Mouse (Mus musculus): ENCODE data around the gene Rab25.

Gene Rab25

DNA sequence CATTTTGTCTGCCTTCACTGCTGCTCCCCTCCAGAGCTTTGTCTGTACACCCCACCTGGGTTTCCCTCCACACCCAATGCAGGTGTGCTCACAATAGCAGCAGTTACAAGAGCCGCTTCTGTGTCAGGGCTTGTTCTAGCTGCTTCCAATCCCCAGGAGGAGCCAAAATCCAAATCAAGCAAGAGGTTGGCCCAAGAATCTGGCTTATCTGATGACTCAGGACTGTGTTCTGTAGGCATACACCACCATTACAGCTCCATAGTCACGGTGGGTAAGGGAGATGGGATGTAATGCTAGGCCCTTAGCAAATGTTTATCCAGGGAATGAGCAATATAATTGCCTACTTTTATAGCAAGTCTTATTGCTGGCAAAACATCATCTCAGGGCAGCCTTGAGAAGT, 31.7 kb downstream of the Rab25 start:
- Histone ChIP-seq H3K4me1 (replicated peaks; ENCODE audit: low read depth, low read length) (peaks cover 66% of the 10 kb centered on the region), H3K9me3 (ENCODE audit: low read length) (no peaks in the 10 kb centered on the region), H3K27me3 (ENCODE audit: insufficient read depth, low read length) (0 out of 2 replicates have a peak, but pooled peaks cover 8% of the 10 kb centered on the region), H3K36me3 (ENCODE audit: insufficient read depth, low read length) (no peaks in the 10 kb centered on the region), H3K4me3 (replicated peaks; ENCODE audit: low read length) (no peak overlapping the region)
- TF ChIP-seq POU5F1 (IDR thresholded peaks at IDR 0.05; ENCODE audit: borderline replicate concordance, low read length) (no peak), NANOG (IDR thresholded peaks at IDR 0.05; ENCODE audit: borderline replicate concordance, low read length) (no peak), CTCF (conservative IDR thresholded peaks at IDR 0.05; ENCODE audit: low read length) (no peak)

DNA sequence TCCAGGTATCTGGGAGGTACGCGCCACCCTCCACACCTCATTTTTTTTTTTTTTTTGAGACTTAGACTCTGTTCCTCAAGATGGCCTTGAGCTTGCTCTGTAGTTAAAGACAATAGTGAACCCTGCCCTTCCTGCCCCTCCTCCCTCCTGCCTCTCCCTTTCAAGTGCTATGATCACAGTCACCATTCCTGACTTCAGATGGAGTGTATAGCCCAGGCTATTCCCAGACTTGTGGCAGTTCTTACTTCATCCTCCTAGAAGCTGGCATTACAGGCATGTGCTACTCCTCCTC, 33.1 kb downstream of the Rab25 start:
- no peaks in the 10 kb centered on the region for H3K9me3 ChIP-seq (ENCODE audit: low read length)
- peaks cover 73% of the 10 kb centered on the region for H3K4me1 ChIP-seq (replicated peaks; ENCODE audit: low read depth, low read length)
- TF ChIP-seq NANOG (IDR thresholded peaks at IDR 0.05; ENCODE audit: borderline replicate concordance, low read length) (no peak), CTCF (conservative IDR thresholded peaks at IDR 0.05; ENCODE audit: low read length) (no peak), POU5F1 (IDR thresholded peaks at IDR 0.05; ENCODE audit: borderline replicate concordance, low read length) (no peak)
- H3K4me3 ChIP-seq (replicated peaks; ENCODE audit: low read length) = no peak overlapping the region
- no peaks in the 10 kb centered on the region for H3K36me3 ChIP-seq (ENCODE audit: insufficient read depth, low read length)
- 0 out of 2 replicates have a peak, but pooled peaks cover 8% of the 10 kb centered on the region for H3K27me3 ChIP-seq (ENCODE audit: insufficient read depth, low read length)

DNA sequence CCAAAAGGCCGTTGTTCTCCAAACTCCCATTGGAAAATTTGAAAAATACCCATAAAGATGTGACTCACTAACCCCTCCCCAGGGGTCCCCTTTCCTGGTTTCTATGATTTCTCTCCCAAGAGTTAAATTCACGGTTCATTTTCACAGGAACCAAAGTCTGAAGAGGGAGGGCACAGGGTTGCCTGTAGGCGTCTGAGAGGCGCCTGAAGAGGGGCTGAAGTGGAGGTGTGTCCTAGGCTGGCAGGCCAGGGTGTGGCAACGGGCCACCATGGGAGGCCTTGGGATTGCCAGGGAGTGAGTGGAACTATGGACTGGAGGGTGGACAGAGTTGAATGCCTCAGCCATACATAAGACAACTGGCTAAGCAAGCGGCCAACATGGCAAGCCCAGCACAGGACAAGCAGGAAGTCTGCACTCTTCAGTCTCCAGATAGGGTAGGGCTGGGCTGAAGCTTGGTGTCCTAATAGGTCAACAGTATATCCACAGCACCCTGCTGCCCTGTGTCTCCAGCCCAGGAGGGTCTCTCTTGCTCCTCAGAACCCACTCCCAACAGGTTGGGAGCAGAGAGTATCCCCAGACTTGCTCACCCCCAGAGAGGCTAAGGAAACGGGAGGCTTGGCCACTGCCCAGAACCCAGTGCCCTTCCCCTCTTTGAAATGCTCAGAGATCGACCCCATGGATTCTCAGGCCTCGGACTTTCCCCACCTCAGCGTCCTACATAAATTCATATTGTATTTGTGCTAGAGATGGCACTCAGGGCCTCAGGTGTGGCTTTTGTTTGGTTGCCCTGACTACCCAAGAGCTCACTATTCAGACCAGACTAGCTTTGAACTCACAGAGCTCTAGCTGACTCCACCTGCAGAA, 33.6 kb downstream of the Rab25 start:
- Histone ChIP-seq H3K27me3 (ENCODE audit: insufficient read depth, low read length) (0 out of 2 replicates have a peak, but pooled peaks cover 8% of the 10 kb centered on the region), H3K4me1 (replicated peaks; ENCODE audit: low read depth, low read length) (peaks cover 69% of the 10 kb centered on the region), H3K36me3 (ENCODE audit: insufficient read depth, low read length) (no peaks in the 10 kb centered on the region), H3K4me3 (replicated peaks; ENCODE audit: low read length) (peak overlapping the region; percentile 24), H3K9me3 (ENCODE audit: low read length) (no peaks in the 10 kb centered on the region)
- TF ChIP-seq CTCF (conservative IDR thresholded peaks at IDR 0.05; ENCODE audit: low read length) (no peak), NANOG (IDR thresholded peaks at IDR 0.05; ENCODE audit: borderline replicate concordance, low read length) (no peak), POU5F1 (IDR thresholded peaks at IDR 0.05; ENCODE audit: borderline replicate concordance, low read length) (no peak)

DNA sequence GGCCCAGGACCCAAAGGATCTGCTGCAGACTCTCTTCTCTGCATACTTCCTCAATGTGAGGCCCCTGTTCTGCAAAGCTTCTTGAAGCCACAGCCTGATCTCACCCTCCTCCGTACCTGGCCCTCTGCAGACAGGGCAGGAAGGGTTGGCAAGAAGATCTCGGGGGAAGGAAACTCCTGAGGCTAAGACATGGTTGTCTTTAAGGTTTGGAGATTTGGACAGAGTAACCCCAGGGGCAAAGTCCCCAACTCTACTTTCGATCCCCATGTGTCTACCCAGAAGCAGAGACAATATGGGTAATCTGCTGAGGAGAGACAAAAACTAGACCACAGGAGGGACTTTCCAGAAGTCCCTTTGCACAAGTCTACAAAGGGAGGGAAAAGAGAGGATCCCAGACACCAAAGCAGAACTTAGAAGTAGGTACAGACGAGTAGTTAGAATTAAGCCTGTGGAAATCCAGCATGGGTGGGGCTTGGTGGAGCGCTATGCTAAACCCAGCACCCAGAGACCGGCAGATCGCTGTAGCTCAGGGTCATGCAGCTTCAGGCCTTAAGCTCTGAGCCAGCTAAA, 34.5 kb downstream of the Rab25 start:
- no peaks in the 10 kb centered on the region for H3K9me3 ChIP-seq (ENCODE audit: low read length)
- H3K27me3 ChIP-seq (ENCODE audit: insufficient read depth, low read length) = 0 out of 2 replicates have a peak, but pooled peaks cover 8% of the 10 kb centered on the region
- peaks cover 75% of the 10 kb centered on the region for H3K4me1 ChIP-seq (replicated peaks; ENCODE audit: low read depth, low read length)
- H3K36me3 ChIP-seq (ENCODE audit: insufficient read depth, low read length) = no peaks in the 10 kb centered on the region
- H3K4me3 ChIP-seq (replicated peaks; ENCODE audit: low read length) = peak overlapping the region; percentile 29; the same call in 1 of the 2 replicates
- TF ChIP-seq CTCF (conservative IDR thresholded peaks at IDR 0.05; ENCODE audit: low read length) (no peak), POU5F1 (IDR thresholded peaks at IDR 0.05; ENCODE audit: borderline replicate concordance, low read length) (no peak), NANOG (IDR thresholded peaks at IDR 0.05; ENCODE audit: borderline replicate concordance, low read length) (no peak)

DNA sequence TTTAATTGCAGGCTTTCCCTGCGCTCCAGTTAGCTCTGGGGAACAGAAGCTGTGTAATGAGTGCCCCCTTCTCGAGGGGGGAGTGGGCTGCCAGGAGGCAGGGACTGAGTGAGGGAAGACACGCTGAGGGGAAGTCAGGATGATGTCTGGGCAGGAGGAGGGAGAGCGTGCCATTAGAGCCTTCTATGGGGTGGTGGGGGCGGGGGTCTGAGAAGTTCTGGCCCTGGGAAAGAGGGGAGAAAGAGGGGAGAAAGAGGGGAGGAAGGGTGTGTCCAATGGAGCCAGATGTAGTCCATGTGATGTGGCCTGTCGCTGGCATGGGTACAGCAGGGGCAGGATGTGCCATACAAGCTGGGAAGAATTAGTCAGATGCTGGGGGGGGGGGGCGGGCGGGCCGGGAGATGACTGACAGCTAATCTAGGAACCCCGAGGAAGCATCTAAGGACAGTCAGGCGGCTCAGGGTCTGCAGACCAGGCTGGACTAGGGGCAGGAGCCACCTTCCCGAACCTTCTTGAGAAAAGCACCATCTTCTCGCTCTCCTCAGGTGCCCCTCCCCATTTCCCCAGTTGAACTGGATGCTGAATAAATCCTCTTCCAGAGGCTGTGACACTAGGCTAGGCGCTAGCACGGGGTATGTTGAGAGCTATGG, 35.1 kb downstream of the Rab25 start:
- TF ChIP-seq NANOG (IDR thresholded peaks at IDR 0.05; ENCODE audit: borderline replicate concordance, low read length) = no peak
- 0 out of 2 replicates have a peak, but pooled peaks cover 2% of the 10 kb centered on the region for H3K36me3 ChIP-seq (ENCODE audit: insufficient read depth, low read length)
- H3K9me3 ChIP-seq (ENCODE audit: low read length) = no peaks in the 10 kb centered on the region
- H3K4me1 ChIP-seq (replicated peaks; ENCODE audit: low read depth, low read length) = peaks cover 81% of the 10 kb centered on the region
- H3K27me3 ChIP-seq (ENCODE audit: insufficient read depth, low read length) = 0 out of 2 replicates have a peak, but pooled peaks cover 8% of the 10 kb centered on the region
- peak overlapping the region; percentile 43 for H3K4me3 ChIP-seq (replicated peaks; ENCODE audit: low read length)

DNA sequence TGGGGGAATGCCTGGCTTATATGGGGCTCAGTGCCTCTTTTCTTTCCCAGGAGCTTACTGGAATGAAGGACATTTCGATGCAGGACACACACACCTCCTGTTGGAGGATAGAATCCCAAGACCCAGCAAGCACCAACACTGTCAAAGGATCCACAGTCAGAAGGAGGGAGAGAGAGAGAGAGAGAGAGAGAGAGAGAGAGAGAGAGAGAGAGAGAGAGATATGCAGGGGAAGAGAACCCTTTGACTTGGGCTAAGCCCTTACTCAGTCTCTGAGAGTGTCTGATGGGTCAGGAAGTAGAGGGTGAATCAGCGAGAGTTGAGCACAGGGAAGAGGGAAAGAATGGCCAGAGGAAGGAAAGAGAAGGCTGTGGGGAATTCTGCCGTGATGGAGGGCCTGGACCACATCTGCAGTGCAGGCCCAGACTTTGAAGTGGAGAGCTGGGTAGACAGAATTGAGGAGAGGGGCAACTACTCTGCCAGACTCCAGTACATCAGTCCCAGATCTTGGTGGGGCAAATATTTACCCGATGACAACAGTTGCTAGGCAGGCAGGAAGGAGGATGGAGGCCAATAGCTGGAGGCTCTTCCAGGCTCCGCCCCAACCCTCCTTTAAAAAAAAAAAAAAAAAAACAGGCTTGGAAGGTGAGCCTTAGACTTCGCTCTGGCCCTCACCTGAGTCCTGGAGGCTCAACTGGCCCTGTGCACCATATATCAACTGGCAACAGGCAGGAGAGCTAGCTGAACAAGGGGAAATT, 35.8 kb downstream of the Rab25 start:
- Histone ChIP-seq H3K36me3 (ENCODE audit: insufficient read depth, low read length) (0 out of 2 replicates have a peak, but pooled peaks cover 7% of the 10 kb centered on the region), H3K27me3 (ENCODE audit: insufficient read depth, low read length) (0 out of 2 replicates have a peak, but pooled peaks cover 8% of the 10 kb centered on the region), H3K9me3 (ENCODE audit: low read length) (no peaks in the 10 kb centered on the region), H3K4me3 (replicated peaks; ENCODE audit: low read length) (peak overlapping the region; percentile 77), H3K4me1 (replicated peaks; ENCODE audit: low read depth, low read length) (peaks cover 87% of the 10 kb centered on the region)
- TF ChIP-seq CTCF (conservative IDR thresholded peaks at IDR 0.05; ENCODE audit: low read length) = no peak

DNA sequence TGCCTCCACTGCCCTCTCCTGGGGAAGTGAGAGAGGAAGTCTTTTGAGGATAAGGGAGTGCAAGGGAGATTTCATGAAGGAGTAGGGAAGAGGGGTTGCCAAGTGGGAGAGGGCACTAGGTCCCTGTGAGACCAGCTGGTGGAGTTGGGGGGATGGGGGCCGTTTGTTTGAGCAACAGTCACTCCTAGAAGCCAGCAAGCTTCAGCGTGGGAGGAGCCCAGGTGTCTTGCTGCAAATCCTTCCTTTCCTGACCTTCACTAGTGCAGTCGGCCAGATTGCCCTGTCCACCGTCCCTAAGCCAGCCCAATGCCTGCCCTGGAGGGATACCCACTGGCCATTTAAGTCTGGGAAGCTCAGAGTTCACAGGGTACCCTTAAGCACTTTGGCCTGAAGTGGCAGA, 36.5 kb downstream of the Rab25 start:
- TF ChIP-seq CTCF (conservative IDR thresholded peaks at IDR 0.05; ENCODE audit: low read length) (no peak), NANOG (IDR thresholded peaks at IDR 0.05; ENCODE audit: borderline replicate concordance, low read length) (no peak), POU5F1 (IDR thresholded peaks at IDR 0.05; ENCODE audit: borderline replicate concordance, low read length) (no peak)
- H3K27me3 ChIP-seq (ENCODE audit: insufficient read depth, low read length) = 0 out of 2 replicates have a peak, but pooled peaks cover 8% of the 10 kb centered on the region
- peaks cover 90% of the 10 kb centered on the region for H3K4me1 ChIP-seq (replicated peaks; ENCODE audit: low read depth, low read length)
- peaks cover 11% of the 10 kb centered on the region for H3K36me3 ChIP-seq (ENCODE audit: insufficient read depth, low read length)
- H3K4me3 ChIP-seq (replicated peaks; ENCODE audit: low read length) = peak overlapping the region; percentile 77
- H3K9me3 ChIP-seq (ENCODE audit: low read length) = no peaks in the 10 kb centered on the region

Measured in E14TG2a.4 (cell line).